Comparison of ENCODE assay signal across 8 mouse cellular contexts in the genomic region with DNA sequence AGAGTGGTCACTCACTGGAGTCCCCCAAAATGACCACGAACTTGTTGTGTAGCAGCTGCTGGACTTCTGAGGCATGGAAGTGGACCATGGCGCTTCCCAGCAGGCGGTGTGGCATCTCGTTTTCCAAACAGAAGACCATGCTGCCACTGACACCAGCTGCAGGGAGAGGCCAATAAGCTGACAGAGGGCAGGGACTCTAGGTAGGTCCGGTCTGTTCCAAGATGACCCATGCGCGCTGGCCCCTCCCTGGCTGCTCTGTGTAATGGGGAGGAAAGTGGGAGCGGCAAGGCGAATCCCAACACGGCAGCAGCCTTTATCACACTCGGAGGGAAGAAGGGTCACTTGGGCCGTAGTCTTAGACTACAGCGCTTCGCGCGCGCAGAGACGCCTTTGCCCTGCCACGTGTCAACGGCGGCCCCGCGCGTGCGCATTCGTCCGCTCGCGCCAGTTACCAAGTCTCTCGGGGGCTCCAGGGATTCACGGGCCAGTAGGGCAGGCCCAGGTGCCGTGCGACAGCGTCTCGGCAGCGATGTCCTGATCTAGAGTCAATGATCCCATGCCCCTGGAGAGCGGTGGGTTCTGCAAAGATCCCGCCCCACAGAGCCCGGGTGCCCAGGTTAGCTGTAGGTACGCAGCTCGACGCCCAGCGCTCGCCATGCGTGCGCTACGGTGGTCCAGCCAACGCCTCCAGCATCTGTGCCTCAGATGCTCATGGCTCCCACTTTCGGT. TPM values are rescaled to one million over a fixed set of nuclear protein-coding genes. Genes with fewer than 3 reads are reported as not detected.
DNase-seq lines count a peak whose midpoint lies in the region; ATAC-seq lines count a peak whose summit lies in the region.

No protein-coding gene starts in this region.

- peaks cover 13% of the 10 kb centered on the region for H3K4me1 ChIP-seq in embryonic facial prominence, embryonic 12.5 days
- peaks cover 25% of the 10 kb centered on the region for H3K4me1 ChIP-seq in heart, embryonic 10.5 days
- H3K4me1 ChIP-seq in kidney, embryonic 14.5 days (ENCODE audit: control insufficient read depth, insufficient read depth, low read length): peaks cover 16% of the 10 kb centered on the region; the same call in 1 of the 2 replicates
- H3K4me1 ChIP-seq in midbrain, embryonic 16.5 days (ENCODE audit: control insufficient read depth, insufficient read depth, low read length): peaks cover 40% of the 10 kb centered on the region
- H3K4me1 ChIP-seq in stomach, embryonic 15.5 days: peaks cover 9% of the 10 kb centered on the region

- peak; percentile 77 for ATAC-seq in embryonic facial prominence, embryonic 12.5 days (ENCODE audit: insufficient number of reproducible peaks, insufficient read depth, low FRiP score, low TSS enrichment)
- peak; percentile 73 for ATAC-seq in kidney, embryonic 14.5 days (ENCODE audit: low FRiP score, low TSS enrichment)
- peak; percentile 80 for ATAC-seq in midbrain, embryonic 16.5 days
- ATAC-seq in stomach, embryonic 15.5 days (ENCODE audit: insufficient read depth, low FRiP score, low read depth): peak; percentile 51

- H3K9ac ChIP-seq in embryonic facial prominence, embryonic 12.5 days: peak overlapping the region; percentile 91
- H3K9ac ChIP-seq in kidney, embryonic 14.5 days (ENCODE audit: low read depth, low read length): peak overlapping the region; percentile 80
- H3K9ac ChIP-seq in midbrain, embryonic 16.5 days (ENCODE audit: low read depth, low read length): peak overlapping the region; percentile 73
- H3K9ac ChIP-seq in stomach, embryonic 15.5 days: peak overlapping the region; percentile 69

- no peaks in the 10 kb centered on the region for H3K9me3 ChIP-seq in embryonic facial prominence, embryonic 12.5 days
- H3K9me3 ChIP-seq in heart, embryonic 10.5 days: no peaks in the 10 kb centered on the region
- no peaks in the 10 kb centered on the region for H3K9me3 ChIP-seq in kidney, embryonic 14.5 days (ENCODE audit: control insufficient read depth, low read length)
- H3K9me3 ChIP-seq in midbrain, embryonic 16.5 days (replicated peaks; ENCODE audit: control insufficient read depth, low read length, poor library complexity, severe bottlenecking): no peaks in the 10 kb centered on the region
- H3K9me3 ChIP-seq in stomach, embryonic 15.5 days: no peaks in the 10 kb centered on the region

- peaks cover 18% of the 10 kb centered on the region for H3K36me3 ChIP-seq in embryonic facial prominence, embryonic 12.5 days
- peaks cover 28% of the 10 kb centered on the region for H3K36me3 ChIP-seq in heart, embryonic 10.5 days
- H3K36me3 ChIP-seq in kidney, embryonic 14.5 days (ENCODE audit: control insufficient read depth, insufficient read depth, low read length): peaks cover 19% of the 10 kb centered on the region; the same call in 1 of the 2 replicates
- peaks cover 5% of the 10 kb centered on the region; the same call in 1 of the 2 replicates for H3K36me3 ChIP-seq in midbrain, embryonic 16.5 days (ENCODE audit: control insufficient read depth, insufficient read depth, low read length)
- no peaks in the 10 kb centered on the region for H3K36me3 ChIP-seq in stomach, embryonic 15.5 days

- peak overlapping the region; percentile 83 for H3K27ac ChIP-seq in embryonic facial prominence, embryonic 12.5 days
- H3K27ac ChIP-seq in heart, embryonic 10.5 days: peak overlapping the region; percentile 97
- peak overlapping the region; percentile 88 for H3K27ac ChIP-seq in kidney, embryonic 14.5 days (ENCODE audit: low read depth, low read length)
- peak overlapping the region; percentile 95 for H3K27ac ChIP-seq in midbrain, embryonic 16.5 days (ENCODE audit: low read length)
- H3K27ac ChIP-seq in stomach, embryonic 15.5 days: peak overlapping the region; percentile 93

- peak overlapping the region; percentile 90 for H3K4me3 ChIP-seq in embryonic facial prominence, embryonic 12.5 days
- peak overlapping the region; percentile 89 for H3K4me3 ChIP-seq in heart, embryonic 10.5 days
- H3K4me3 ChIP-seq in kidney, embryonic 14.5 days (ENCODE audit: low read length): peak overlapping the region; percentile 94
- H3K4me3 ChIP-seq in midbrain, embryonic 16.5 days (ENCODE audit: low read depth, low read length): peak overlapping the region; percentile 86
- peak overlapping the region; percentile 84 for H3K4me3 ChIP-seq in stomach, embryonic 15.5 days (replicated peaks)

- H3K27me3 ChIP-seq in embryonic facial prominence, embryonic 12.5 days: no peaks in the 10 kb centered on the region
- H3K27me3 ChIP-seq in heart, embryonic 10.5 days (ENCODE audit: insufficient read depth, poor library complexity, severe bottlenecking): no peaks in the 10 kb centered on the region
- no peaks in the 10 kb centered on the region for H3K27me3 ChIP-seq in kidney, embryonic 14.5 days (ENCODE audit: control insufficient read depth, insufficient read depth, low read length)
- H3K27me3 ChIP-seq in midbrain, embryonic 16.5 days (ENCODE audit: control insufficient read depth, insufficient read depth, low read depth, low read length): no peaks in the 10 kb centered on the region
- no peaks in the 10 kb centered on the region for H3K27me3 ChIP-seq in stomach, embryonic 15.5 days (replicated peaks)

- 16% methylated on average over 49 of the region's 49 CpGs for WGBS in embryonic facial prominence, embryonic 12.5 days
- WGBS in heart, embryonic 10.5 days: 14% methylated on average over 49 of the region's 49 CpGs
- WGBS in kidney, embryonic 14.5 days: 12% methylated on average over 49 of the region's 49 CpGs
- 12% methylated on average over 49 of the region's 49 CpGs for WGBS in midbrain, embryonic 16.5 days
- 14% methylated on average over 49 of the region's 49 CpGs for WGBS in stomach, embryonic 15.5 days

- peak; percentile 85 for DNase-seq in B cell, adult 2 months
- peak; percentile 90 for DNase-seq in adrenal gland, postnatal 14 days
- peak; percentile 87 for DNase-seq in heart, embryonic 10.5 days (ENCODE audit: low spot score)
- DNase-seq in liver: peak; percentile 80

- peak overlapping the region; percentile 75 for H3K4me2 ChIP-seq in embryonic facial prominence, embryonic 12.5 days (replicated peaks)
- H3K4me2 ChIP-seq in kidney, embryonic 14.5 days (replicated peaks; ENCODE audit: low read depth, low read length): peak overlapping the region; percentile 90
- peak overlapping the region; percentile 90 for H3K4me2 ChIP-seq in midbrain, embryonic 16.5 days (ENCODE audit: low read length)
- H3K4me2 ChIP-seq in stomach, embryonic 15.5 days: peak overlapping the region; percentile 95

RNA-seq across cellular contexts. Expression of a gene that starts 0.6 kb away (rescaled TPM):
- total RNA-seq in adrenal gland, postnatal 14 days (2021): 51.3 and 54.4 TPM in 2 replicates
- polyA plus RNA-seq in embryonic facial prominence, embryonic 12.5 days (2016; fragmentation: Nextera tagmentation; extraction: Ambion mirVana): 119 and 122 TPM in 2 replicates
- polyA plus RNA-seq in heart, embryonic 10.5 days (2016; fragmentation: Nextera tagmentation; extraction: Ambion mirVana): 84.5 and 91.1 TPM in 2 replicates
- polyA plus RNA-seq in kidney, embryonic 14.5 days (2014; fragmentation: Nextera tagmentation; extraction: Ambion mirVana): 72.3 and 79.2 TPM in 2 replicates
- 99.2 and 110 TPM in 2 replicates for polyA plus RNA-seq in midbrain, embryonic 16.5 days (2015; fragmentation: Nextera tagmentation; extraction: Ambion mirVana)
- 78.8 and 88.6 TPM in 2 replicates for polyA plus RNA-seq in stomach, embryonic 15.5 days (2015; fragmentation: Nextera tagmentation; extraction: Ambion mirVana)

RNA-seq across cellular contexts. Expression of a gene that starts 0.9 kb away (rescaled TPM):
- 13.6 TPM in 2 replicates for total RNA-seq in adrenal gland, postnatal 14 days (2021)
- 14.7 TPM in 2 replicates for polyA plus RNA-seq in embryonic facial prominence, embryonic 12.5 days (2016; fragmentation: Nextera tagmentation; extraction: Ambion mirVana)
- 8.2 and 13.6 TPM in 2 replicates for polyA plus RNA-seq in heart, embryonic 10.5 days (2016; fragmentation: Nextera tagmentation; extraction: Ambion mirVana)
- 13.0 and 15.0 TPM in 2 replicates for polyA plus RNA-seq in kidney, embryonic 14.5 days (2014; fragmentation: Nextera tagmentation; extraction: Ambion mirVana)
- polyA plus RNA-seq in midbrain, embryonic 16.5 days (2015; fragmentation: Nextera tagmentation; extraction: Ambion mirVana): 15.4 and 15.7 TPM in 2 replicates
- 11.1 and 14.0 TPM in 2 replicates for polyA plus RNA-seq in stomach, embryonic 15.5 days (2015; fragmentation: Nextera tagmentation; extraction: Ambion mirVana)

RNA-seq across cellular contexts. Expression of a gene that starts 17.3 kb away (rescaled TPM):
- total RNA-seq in adrenal gland, postnatal 14 days (2021): not detected in 2 replicates
- polyA plus RNA-seq in embryonic facial prominence, embryonic 12.5 days (2016; fragmentation: Nextera tagmentation; extraction: Ambion mirVana): 0.20 TPM in 1 of 2 replicates, not detected in the other
- not detected in 2 replicates for polyA plus RNA-seq in heart, embryonic 10.5 days (2016; fragmentation: Nextera tagmentation; extraction: Ambion mirVana)
- not detected in 2 replicates for polyA plus RNA-seq in kidney, embryonic 14.5 days (2014; fragmentation: Nextera tagmentation; extraction: Ambion mirVana)
- 0.21 TPM in 1 of 2 replicates, not detected in the other for polyA plus RNA-seq in midbrain, embryonic 16.5 days (2015; fragmentation: Nextera tagmentation; extraction: Ambion mirVana)
- polyA plus RNA-seq in stomach, embryonic 15.5 days (2015; fragmentation: Nextera tagmentation; extraction: Ambion mirVana): 0.10 TPM in 1 of 2 replicates, not detected in the other

RNA-seq across cellular contexts. Expression of a gene that starts 18.5 kb away (rescaled TPM):
- not detected in 2 replicates for total RNA-seq in adrenal gland, postnatal 14 days (2021)
- 0.60 TPM in 1 of 2 replicates, not detected in the other for polyA plus RNA-seq in embryonic facial prominence, embryonic 12.5 days (2016; fragmentation: Nextera tagmentation; extraction: Ambion mirVana)
- polyA plus RNA-seq in heart, embryonic 10.5 days (2016; fragmentation: Nextera tagmentation; extraction: Ambion mirVana): 0.28 TPM in 1 of 2 replicates, not detected in the other
- 0.40 TPM in 1 of 2 replicates, not detected in the other for polyA plus RNA-seq in kidney, embryonic 14.5 days (2014; fragmentation: Nextera tagmentation; extraction: Ambion mirVana)
- 0.51 TPM in 1 of 2 replicates, not detected in the other for polyA plus RNA-seq in midbrain, embryonic 16.5 days (2015; fragmentation: Nextera tagmentation; extraction: Ambion mirVana)
- polyA plus RNA-seq in stomach, embryonic 15.5 days (2015; fragmentation: Nextera tagmentation; extraction: Ambion mirVana): not detected in 2 replicates

RNA-seq across cellular contexts. Expression of a gene that starts 18.5 kb away (rescaled TPM):
- not detected in 2 replicates for total RNA-seq in adrenal gland, postnatal 14 days (2021)
- 0.15 TPM in 1 of 2 replicates, not detected in the other for polyA plus RNA-seq in embryonic facial prominence, embryonic 12.5 days (2016; fragmentation: Nextera tagmentation; extraction: Ambion mirVana)
- not detected in 2 replicates for polyA plus RNA-seq in heart, embryonic 10.5 days (2016; fragmentation: Nextera tagmentation; extraction: Ambion mirVana)
- polyA plus RNA-seq in kidney, embryonic 14.5 days (2014; fragmentation: Nextera tagmentation; extraction: Ambion mirVana): not detected in 2 replicates
- polyA plus RNA-seq in midbrain, embryonic 16.5 days (2015; fragmentation: Nextera tagmentation; extraction: Ambion mirVana): 0.14 TPM in 1 of 2 replicates, not detected in the other
- 0.14 TPM in 1 of 2 replicates, not detected in the other for polyA plus RNA-seq in stomach, embryonic 15.5 days (2015; fragmentation: Nextera tagmentation; extraction: Ambion mirVana)

Comparison
In these comparisons a context has a peak if more than half of its experiments do, and no peak if none do; other contexts are left out.
1. Peak in every context shown above with its lines: DNase-seq, ATAC-seq, H3K4me3 ChIP-seq and H3K27ac ChIP-seq.